Mouse (Mus musculus) frontal cortex, postnatal 36 days (tissue): ENCODE data around the gene Gm10696.
"Not testable (repeated sequence)": the region's sequence is repeated elsewhere in the genome, so short reads cannot be mapped to it uniquely, and the experiment has no call there.

Experiments
- DNase-seq, 2 experiments: peaks; one replicate each; pipeline ENCODE4 v3.0.0; 2022; ENCODE audit warnings: low spot score in 2 of 2

Gene Gm10696

DNA sequence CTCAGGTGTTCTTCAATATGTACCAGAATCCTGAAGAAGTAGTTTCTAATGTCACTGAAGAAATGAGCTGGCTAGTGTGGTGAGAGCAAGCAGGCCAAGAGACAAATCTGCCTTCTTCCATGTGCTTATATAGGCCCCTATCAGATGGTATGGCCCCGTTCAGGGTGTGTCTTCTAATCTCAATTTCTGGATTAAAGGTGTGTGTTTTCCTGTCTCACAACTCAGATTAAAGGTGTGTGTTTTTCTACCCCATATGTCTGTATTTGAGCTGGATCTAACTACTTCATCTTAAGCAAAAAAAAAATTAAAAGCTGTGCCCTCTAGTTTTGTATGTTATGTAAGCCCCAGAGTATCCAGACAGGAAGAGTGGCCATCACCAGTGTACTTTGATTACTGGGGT, at the start of gene Gm10696:
Gene Gm10696, minus strand, starts transcription at position 101 of the 400 bp plus-strand sequence.
- DNase-seq: not testable (repeated sequence)

DNA sequence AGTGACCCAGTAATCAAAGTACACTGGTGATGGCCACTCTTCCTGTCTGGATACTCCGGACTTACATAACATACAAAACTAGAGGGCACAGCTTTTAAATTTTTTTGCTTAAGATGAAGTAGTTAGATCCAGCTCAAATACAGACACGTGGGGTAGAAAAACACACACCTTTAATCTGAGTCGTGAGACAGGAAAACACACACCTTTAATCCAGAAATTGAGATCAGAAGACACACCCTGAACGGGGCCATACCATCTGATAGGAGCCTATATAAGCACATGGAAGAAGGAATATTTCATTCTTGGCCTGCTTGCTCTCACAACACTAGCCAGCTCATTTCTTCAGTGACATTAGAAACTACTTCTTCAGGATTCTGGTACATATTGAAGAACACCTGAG, 18.4 kb upstream of the Gm10696 start, which contains the start of gene Gm5286:
Gene Gm5286, plus strand, starts transcription at position 301 of the 400 bp plus-strand sequence.
- not testable (repeated sequence) for DNase-seq

DNA sequence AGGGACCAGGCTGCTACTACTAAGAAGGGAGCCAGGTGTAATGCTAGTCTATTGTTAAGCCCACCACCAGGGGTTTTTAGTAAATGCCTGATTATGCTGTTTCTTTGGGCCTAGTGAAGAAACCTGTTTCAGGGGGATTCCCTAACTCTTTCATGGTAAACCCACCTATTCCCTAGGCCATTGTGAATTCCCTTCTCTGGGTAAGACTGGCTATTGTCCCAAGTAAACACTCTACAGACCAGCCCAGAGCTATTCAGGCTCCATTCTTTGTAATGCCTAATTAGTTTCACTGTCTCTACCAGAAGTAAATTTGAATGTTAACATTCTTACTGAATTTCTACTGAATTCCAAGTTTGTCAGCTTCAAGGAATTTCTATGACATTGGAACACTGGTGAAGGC, 10.6 kb downstream of the Gm10696 start:
- not testable (repeated sequence) for DNase-seq
